Mouse (Mus musculus): Measurements from ENCODE around the gene Olfr1123. TPM values are rescaled to one million over a fixed set of nuclear protein-coding genes. Genes with fewer than 3 reads are reported as not detected.
"Not testable (repeated sequence)": the region's sequence is repeated elsewhere in the genome, so short reads cannot be mapped to it uniquely, and the experiment has no call there.

Gene Olfr1123
- not detected in 2 replicates for polyA plus RNA-seq (2016; fragmentation: Nextera tagmentation; extraction: Ambion mirVana)

GRCm38 (mm10) chr2:87416335-87416734 is at the start of gene Olfr1123:
Gene Olfr1123 (plus strand): TSS chr2:87416635.
- Histone ChIP-seq H3K4me1 (no peaks in the 10 kb centered on the region), H3K9me3 (no peaks in the 10 kb centered on the region), H3K36me3 (replicated peaks) (no peaks in the 10 kb centered on the region), H3K4me3 (no peak within 1 kb of the TSS), H3K27me3 (replicated peaks; ENCODE audit: low read depth, poor library complexity, severe bottlenecking) (no peaks in the 10 kb centered on the region), H3K27ac (replicated peaks) (no peak within 1 kb of the TSS)
- no peak for DNase-seq (ENCODE audit: low spot score)
- WGBS = 85% methylated on average over 1 of the region's 1 CpGs

GRCm38 (mm10) chr2:87369595-87369994 is 46.8 kb upstream of the Olfr1123 start, which contains the start of gene Olfr1121:
Gene Olfr1121 (plus strand): TSS chr2:87369895.
- no peaks in the 10 kb centered on the region for H3K27me3 ChIP-seq (replicated peaks; ENCODE audit: low read depth, poor library complexity, severe bottlenecking)
- no peaks in the 10 kb centered on the region for H3K4me1 ChIP-seq
- 46% methylated on average over 1 of the region's 1 CpGs for WGBS
- DNase-seq (ENCODE audit: low spot score) = no peak
- no peaks in the 10 kb centered on the region for H3K36me3 ChIP-seq (replicated peaks)
- H3K9me3 ChIP-seq = no peaks in the 10 kb centered on the region
- H3K27ac ChIP-seq (replicated peaks) = no peak within 1 kb of the TSS
- H3K4me3 ChIP-seq = no peak within 1 kb of the TSS

DNA sequence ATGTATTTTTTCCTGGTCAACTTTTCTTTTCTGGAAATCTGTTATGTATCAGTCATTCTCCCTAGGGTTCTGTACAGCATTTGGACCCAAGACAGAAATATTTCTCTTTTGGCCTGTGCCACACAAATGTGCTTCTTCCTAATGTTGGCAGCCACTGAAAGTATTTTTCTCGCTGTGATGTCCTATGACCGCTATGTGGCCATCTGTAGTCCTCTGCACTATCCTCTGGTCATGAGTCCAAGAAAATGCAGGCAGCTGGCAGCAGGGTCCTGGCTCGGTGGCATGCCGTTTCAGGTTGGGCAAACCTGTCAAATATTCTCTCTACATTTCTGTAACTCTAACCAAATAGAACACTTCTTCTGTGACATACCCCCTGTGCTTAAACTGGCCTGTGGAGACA is 44.7 kb upstream of the Olfr1123 start:
- no peak overlapping the region for H3K4me3 ChIP-seq
- H3K9me3 ChIP-seq = no peaks in the 10 kb centered on the region
- no peaks in the 10 kb centered on the region for H3K4me1 ChIP-seq
- no peaks in the 10 kb centered on the region for H3K27me3 ChIP-seq (replicated peaks; ENCODE audit: low read depth, poor library complexity, severe bottlenecking)
- 87% methylated on average over 4 of the region's 4 CpGs for WGBS
- DNase-seq (ENCODE audit: low spot score) = no peak
- H3K27ac ChIP-seq (replicated peaks) = no peak overlapping the region
- no peaks in the 10 kb centered on the region for H3K36me3 ChIP-seq (replicated peaks)

DNA sequence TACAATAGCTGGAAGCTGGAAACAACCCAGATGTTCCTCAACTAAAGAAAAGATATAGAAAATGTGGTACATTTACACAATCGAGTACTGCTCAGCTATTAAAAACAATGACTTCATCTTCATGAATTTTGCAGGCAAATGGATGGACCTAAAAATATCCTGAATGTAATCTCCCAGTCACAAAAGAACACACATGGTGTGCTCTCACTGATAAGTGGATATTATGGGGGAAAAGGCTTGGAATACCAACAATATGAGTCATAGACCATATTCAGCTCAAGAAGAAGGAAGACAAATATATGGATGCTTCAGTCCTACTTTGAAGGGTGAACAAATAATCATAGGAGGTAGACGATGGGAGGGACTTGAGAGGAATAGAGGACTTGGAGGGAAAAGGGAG is 32.5 kb upstream of the Olfr1123 start:
- no peaks in the 10 kb centered on the region for H3K4me1 ChIP-seq
- WGBS = 88% methylated on average over 2 of the region's 2 CpGs
- DNase-seq (ENCODE audit: low spot score) = no peak

GRCm38 (mm10) chr2:87385549-87385948 is 30.9 kb upstream of the Olfr1123 start, which contains the start of gene Olfr1122:
Gene Olfr1122 (plus strand): TSS chr2:87385849.
- no peaks in the 10 kb centered on the region for H3K27me3 ChIP-seq (replicated peaks; ENCODE audit: low read depth, poor library complexity, severe bottlenecking)
- no peak within 1 kb of the TSS for H3K4me3 ChIP-seq
- 92% methylated on average over 2 of the region's 2 CpGs for WGBS

More for the DNA sequence above, 32.5 kb upstream of the Olfr1123 start:
- Histone ChIP-seq H3K9me3 (no peaks in the 10 kb centered on the region), H3K27ac (replicated peaks) (no peak overlapping the region), H3K4me3 (no peak overlapping the region), H3K36me3 (replicated peaks) (no peaks in the 10 kb centered on the region), H3K27me3 (replicated peaks; ENCODE audit: low read depth, poor library complexity, severe bottlenecking) (no peaks in the 10 kb centered on the region)

GRCm38 (mm10) chr2:87393605-87394004 is 22.8 kb upstream of the Olfr1123 start:
- H3K36me3 ChIP-seq (replicated peaks); H3K4me1 ChIP-seq; H3K27me3 ChIP-seq (replicated peaks; ENCODE audit: low read depth, poor library complexity, severe bottlenecking); H3K27ac ChIP-seq (replicated peaks); DNase-seq (ENCODE audit: low spot score); H3K4me3 ChIP-seq; H3K9me3 ChIP-seq: not testable (repeated sequence)
- 90% methylated on average over 5 of the region's 5 CpGs for WGBS

More at GRCm38 (mm10) chr2:87385549-87385948, 30.9 kb upstream of the Olfr1123 start, which contains the start of gene Olfr1122:
- no peaks in the 10 kb centered on the region for H3K9me3 ChIP-seq
- DNase-seq (ENCODE audit: low spot score) = no peak
- H3K36me3 ChIP-seq (replicated peaks) = no peaks in the 10 kb centered on the region
- no peaks in the 10 kb centered on the region for H3K4me1 ChIP-seq
- H3K27ac ChIP-seq (replicated peaks) = no peak within 1 kb of the TSS

- H3K36me3 ChIP-seq (replicated peaks); H3K4me3 ChIP-seq; H3K4me1 ChIP-seq; DNase-seq (ENCODE audit: low spot score); H3K9me3 ChIP-seq; H3K27ac ChIP-seq (replicated peaks); H3K27me3 ChIP-seq (replicated peaks; ENCODE audit: low read depth, poor library complexity, severe bottlenecking): not testable (repeated sequence)
- 90% methylated on average over 7 of the region's 7 CpGs for WGBS
Observed at GRCm38 (mm10) chr2:87394686-87395085, 21.7 kb upstream of the Olfr1123 start.

- DNase-seq (ENCODE audit: low spot score) = no peak
- Histone ChIP-seq H3K27me3 (replicated peaks; ENCODE audit: low read depth, poor library complexity, severe bottlenecking) (no peaks in the 10 kb centered on the region), H3K4me1 (no peaks in the 10 kb centered on the region), H3K36me3 (replicated peaks) (no peaks in the 10 kb centered on the region), H3K4me3 (no peak within 1 kb of the TSS), H3K27ac (replicated peaks) (no peak within 1 kb of the TSS), H3K9me3 (no peaks in the 10 kb centered on the region)
- WGBS = 95% methylated on average over 1 of the region's 1 CpGs
Observed at GRCm38 (mm10) chr2:87429975-87430374, 13.5 kb downstream of the Olfr1123 start, which contains the start of gene Olfr1124. Gene Olfr1124 (plus strand): TSS chr2:87430275.

DNA sequence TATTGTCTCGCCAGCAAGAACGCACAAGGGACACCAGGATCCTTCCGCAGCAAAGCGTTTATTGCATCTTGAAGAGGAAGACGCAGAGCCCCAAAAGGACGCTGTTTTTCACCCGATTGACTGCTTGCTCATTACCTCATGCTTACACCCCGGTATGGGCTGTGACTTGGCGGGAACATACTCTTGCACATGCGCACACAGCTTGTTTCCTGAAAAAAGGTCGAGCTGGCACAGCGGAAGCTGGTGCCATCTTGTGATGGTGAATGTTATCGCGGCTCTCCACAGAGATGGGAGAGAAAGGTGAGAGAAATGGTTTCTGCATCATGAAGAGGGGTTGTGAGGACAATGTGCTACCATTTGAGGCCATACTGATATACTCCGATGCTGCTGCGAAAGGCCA is 21.3 kb downstream of the Olfr1123 start:
- no peak overlapping the region for H3K4me3 ChIP-seq
- H3K9me3 ChIP-seq = no peaks in the 10 kb centered on the region
- no peak for DNase-seq (ENCODE audit: low spot score)
- H3K4me1 ChIP-seq = no peaks in the 10 kb centered on the region
- no peak overlapping the region for H3K27ac ChIP-seq (replicated peaks)
- WGBS = 92% methylated on average over 16 of the region's 16 CpGs
- no peaks in the 10 kb centered on the region for H3K27me3 ChIP-seq (replicated peaks; ENCODE audit: low read depth, poor library complexity, severe bottlenecking)
- no peaks in the 10 kb centered on the region for H3K36me3 ChIP-seq (replicated peaks)

DNA sequence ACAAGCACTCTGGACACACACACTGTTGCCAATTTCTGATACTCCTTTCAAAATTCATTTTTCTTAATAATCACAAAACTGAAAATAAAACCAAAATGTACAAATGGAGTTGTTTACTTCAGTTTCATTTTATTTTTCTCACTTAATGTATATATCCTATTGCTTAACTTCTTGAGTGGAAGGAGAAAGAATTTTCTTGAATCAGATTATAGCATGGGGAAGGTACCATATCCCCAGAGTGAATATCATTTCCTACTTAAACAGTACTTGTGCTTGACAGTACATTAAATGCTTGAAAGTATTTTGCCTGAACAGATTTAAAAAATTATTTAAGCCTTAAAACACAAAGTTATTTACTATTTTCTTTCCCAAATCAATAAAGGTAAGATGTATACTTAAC is 37.2 kb downstream of the Olfr1123 start, which contains the start of gene Olfr1126:
Gene Olfr1126, plus strand, starts transcription at position 301 of the 400 bp plus-strand sequence.
- Histone ChIP-seq H3K4me3 (no peak within 1 kb of the TSS), H3K36me3 (replicated peaks) (no peaks in the 10 kb centered on the region), H3K4me1 (no peaks in the 10 kb centered on the region), H3K27ac (replicated peaks) (no peak within 1 kb of the TSS), H3K9me3 (no peaks in the 10 kb centered on the region), H3K27me3 (replicated peaks; ENCODE audit: low read depth, poor library complexity, severe bottlenecking) (no peaks in the 10 kb centered on the region)
- DNase-seq (ENCODE audit: low spot score) = no peak

DNA sequence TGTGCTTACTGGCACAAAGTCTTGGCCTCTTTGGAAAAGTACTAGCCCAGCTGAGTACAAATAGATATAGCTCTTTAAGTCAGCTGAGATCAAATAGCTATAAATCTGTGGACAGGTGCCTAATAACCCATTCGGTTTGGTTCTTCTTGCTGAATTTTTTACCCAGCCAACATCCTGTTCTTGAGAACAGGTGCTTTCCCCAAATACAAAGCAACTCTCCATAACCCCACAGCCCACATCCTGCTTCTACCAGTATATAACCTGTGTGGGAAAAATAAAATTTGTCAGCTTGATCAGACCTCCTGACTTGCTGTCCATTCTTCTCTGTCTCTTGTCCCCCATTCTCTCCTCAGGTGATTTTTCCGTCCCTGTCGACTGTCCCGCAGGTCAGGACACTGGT is 45.3 kb downstream of the Olfr1123 start:
- H3K36me3 ChIP-seq (replicated peaks) = no peaks in the 10 kb centered on the region
- no peaks in the 10 kb centered on the region for H3K27me3 ChIP-seq (replicated peaks; ENCODE audit: low read depth, poor library complexity, severe bottlenecking)
- H3K4me1 ChIP-seq = no peaks in the 10 kb centered on the region
- WGBS = 91% methylated on average over 4 of the region's 4 CpGs
- no peak overlapping the region for H3K27ac ChIP-seq (replicated peaks)
- no peak for DNase-seq (ENCODE audit: low spot score)
- no peak overlapping the region for H3K4me3 ChIP-seq
- H3K9me3 ChIP-seq = no peaks in the 10 kb centered on the region

All from embryonic facial prominence, embryonic 10.5 days (tissue).